Mouse (Mus musculus): ENCODE data around the gene Disc1. TPM values are rescaled to one million over a fixed set of nuclear protein-coding genes. Genes with fewer than 3 reads are reported as not detected.

Gene Disc1
- polyA plus RNA-seq, 1 experiment: 0.12 TPM

DNA sequence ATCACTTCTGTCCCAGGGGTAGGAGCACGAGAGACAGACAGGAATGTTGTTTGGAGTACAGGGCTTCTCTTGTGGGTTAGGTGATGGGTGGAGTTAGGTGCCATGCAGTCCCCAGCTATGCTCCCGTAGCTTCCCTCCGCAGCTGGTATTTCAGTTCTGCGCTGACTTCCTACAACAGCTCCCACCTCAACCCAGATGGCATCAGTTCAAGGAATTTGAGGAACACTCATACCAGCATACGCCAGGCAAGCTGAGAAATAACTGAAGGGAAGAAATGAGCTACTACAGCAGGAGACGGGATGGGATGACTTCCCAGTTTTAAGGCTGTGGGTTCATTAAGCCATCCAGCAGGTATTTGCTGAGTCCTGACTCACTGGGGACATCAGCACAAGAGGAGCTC, 76.8 kb downstream of the Disc1 start:
- Histone ChIP-seq H3ac (ENCODE audit: control insufficient read depth, insufficient read length, low read depth) (no peak overlapping the region), H3K79me3 (ENCODE audit: low read depth) (no peaks in the 10 kb centered on the region), H3K36me3 (ENCODE audit: control insufficient read depth, insufficient read depth) (no peaks in the 10 kb centered on the region), H3K27me3 (ENCODE audit: control insufficient read depth, insufficient read depth, insufficient read length) (peaks cover 44% of the 10 kb centered on the region), H3K79me2 (ENCODE audit: control insufficient read depth, insufficient read depth) (no peaks in the 10 kb centered on the region), H3K4me3 (ENCODE audit: insufficient read depth, poor library complexity, severe bottlenecking) (no peak overlapping the region)
- TF ChIP-seq MAX (IDR thresholded peaks at IDR 0.05) (no peak), MYOG (IDR thresholded peaks at IDR 0.05; ENCODE audit: control insufficient read depth, extremely low read depth, insufficient read length) (no peak), MYOD1 (IDR thresholded peaks at IDR 0.05; ENCODE audit: control insufficient read depth, insufficient read length, low read depth) (no peak), CEBPB (IDR thresholded peaks at IDR 0.05; ENCODE audit: low read depth) (no peak), USF1 (IDR thresholded peaks at IDR 0.05; ENCODE audit: low read depth) (no peak), CTCF (IDR thresholded peaks at IDR 0.05; ENCODE audit: control insufficient read depth, insufficient read depth, insufficient read length) (no peak), FOSL1 (IDR thresholded peaks at IDR 0.05; ENCODE audit: insufficient read depth, low read length, poor library complexity, severe bottlenecking) (no peak)

GRCm38 (mm10) chr8:125131265-125131664, 77.3 kb downstream of the Disc1 start:
- H3K4me3 ChIP-seq (ENCODE audit: insufficient read depth, poor library complexity, severe bottlenecking): no peak overlapping the region
- no peak overlapping the region for H3ac ChIP-seq (ENCODE audit: control insufficient read depth, insufficient read length, low read depth)
- TF ChIP-seq MYOG (IDR thresholded peaks at IDR 0.05; ENCODE audit: control insufficient read depth, extremely low read depth, insufficient read length) (no peak), FOSL1 (IDR thresholded peaks at IDR 0.05; ENCODE audit: insufficient read depth, low read length, poor library complexity, severe bottlenecking) (no peak), USF1 (IDR thresholded peaks at IDR 0.05; ENCODE audit: low read depth) (no peak), CTCF (IDR thresholded peaks at IDR 0.05; ENCODE audit: control insufficient read depth, insufficient read depth, insufficient read length) (no peak), MAX (IDR thresholded peaks at IDR 0.05) (no peak), MYOD1 (IDR thresholded peaks at IDR 0.05; ENCODE audit: control insufficient read depth, insufficient read length, low read depth) (no peak), CEBPB (IDR thresholded peaks at IDR 0.05; ENCODE audit: low read depth) (no peak)
- H3K79me2 ChIP-seq (ENCODE audit: control insufficient read depth, insufficient read depth): no peaks in the 10 kb centered on the region
- H3K79me3 ChIP-seq (ENCODE audit: low read depth): no peaks in the 10 kb centered on the region
- H3K36me3 ChIP-seq (ENCODE audit: control insufficient read depth, insufficient read depth): no peaks in the 10 kb centered on the region
- H3K27me3 ChIP-seq (ENCODE audit: control insufficient read depth, insufficient read depth, insufficient read length): peaks cover 44% of the 10 kb centered on the region

GRCm38 (mm10) chr8:125133685-125134114, 79.7 kb downstream of the Disc1 start:
- H3K36me3 ChIP-seq (ENCODE audit: control insufficient read depth, insufficient read depth): no peaks in the 10 kb centered on the region
- H3K79me2 ChIP-seq (ENCODE audit: control insufficient read depth, insufficient read depth): no peaks in the 10 kb centered on the region
- no peak for TF ChIP-seq MYOD1 (IDR thresholded peaks at IDR 0.05; ENCODE audit: control insufficient read depth, insufficient read length, low read depth)
- no peak for TF ChIP-seq MYOG (IDR thresholded peaks at IDR 0.05; ENCODE audit: control insufficient read depth, extremely low read depth, insufficient read length)
- no peak for TF ChIP-seq FOSL1 (IDR thresholded peaks at IDR 0.05; ENCODE audit: insufficient read depth, low read length, poor library complexity, severe bottlenecking)
- TF ChIP-seq MAX (IDR thresholded peaks at IDR 0.05): no peak
- TF ChIP-seq USF1 (IDR thresholded peaks at IDR 0.05; ENCODE audit: low read depth): no peak
- TF ChIP-seq CTCF (IDR thresholded peaks at IDR 0.05; ENCODE audit: control insufficient read depth, insufficient read depth, insufficient read length): no peak
- no peak for TF ChIP-seq CEBPB (IDR thresholded peaks at IDR 0.05; ENCODE audit: low read depth)
- H3K79me3 ChIP-seq (ENCODE audit: low read depth): no peaks in the 10 kb centered on the region
- no peak overlapping the region for H3ac ChIP-seq (ENCODE audit: control insufficient read depth, insufficient read length, low read depth)
- no peak overlapping the region for H3K4me3 ChIP-seq (ENCODE audit: insufficient read depth, poor library complexity, severe bottlenecking)
- peaks cover 51% of the 10 kb centered on the region for H3K27me3 ChIP-seq (ENCODE audit: control insufficient read depth, insufficient read depth, insufficient read length)

DNA sequence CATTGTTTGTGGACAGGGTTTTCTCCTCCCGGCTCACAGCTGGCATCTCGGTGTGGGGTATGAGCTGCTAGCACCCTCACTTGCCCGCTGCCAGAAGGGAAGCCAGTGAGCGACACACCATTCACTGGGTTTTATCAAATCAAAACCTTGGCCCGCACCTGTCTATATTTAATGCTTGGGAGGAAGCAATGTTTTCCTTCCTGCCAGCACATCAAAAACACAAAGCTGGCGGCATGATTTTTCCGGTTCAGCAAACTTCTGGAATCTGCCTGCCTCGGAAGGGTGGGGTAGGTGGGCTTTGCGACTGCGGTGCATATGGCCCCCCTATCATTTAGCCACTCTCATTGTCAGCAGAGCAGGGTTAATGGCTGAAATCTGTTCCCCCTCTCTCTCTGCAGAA, 80.9 kb downstream of the Disc1 start:
- H3ac ChIP-seq (ENCODE audit: control insufficient read depth, insufficient read length, low read depth): no peak overlapping the region
- TF ChIP-seq MYOD1 (IDR thresholded peaks at IDR 0.05; ENCODE audit: control insufficient read depth, insufficient read length, low read depth): no peak
- no peak for TF ChIP-seq MYOG (IDR thresholded peaks at IDR 0.05; ENCODE audit: control insufficient read depth, extremely low read depth, insufficient read length)
- TF ChIP-seq CTCF (IDR thresholded peaks at IDR 0.05; ENCODE audit: control insufficient read depth, insufficient read depth, insufficient read length): no peak
- H3K79me2 ChIP-seq (ENCODE audit: control insufficient read depth, insufficient read depth): no peaks in the 10 kb centered on the region
- no peaks in the 10 kb centered on the region for H3K36me3 ChIP-seq (ENCODE audit: control insufficient read depth, insufficient read depth)
- no peaks in the 10 kb centered on the region for H3K79me3 ChIP-seq (ENCODE audit: low read depth)
- H3K4me3 ChIP-seq (ENCODE audit: insufficient read depth, poor library complexity, severe bottlenecking): no peak overlapping the region
- H3K27me3 ChIP-seq (ENCODE audit: control insufficient read depth, insufficient read depth, insufficient read length): peaks cover 56% of the 10 kb centered on the region

- peaks cover 46% of the 10 kb centered on the region for H3K27me3 ChIP-seq (ENCODE audit: control insufficient read depth, insufficient read depth, insufficient read length)
- H3K79me2 ChIP-seq (ENCODE audit: control insufficient read depth, insufficient read depth): no peaks in the 10 kb centered on the region
- no peak for TF ChIP-seq CTCF (IDR thresholded peaks at IDR 0.05; ENCODE audit: control insufficient read depth, insufficient read depth, insufficient read length)
- TF ChIP-seq MAX (IDR thresholded peaks at IDR 0.05): no peak
- no peak for TF ChIP-seq CEBPB (IDR thresholded peaks at IDR 0.05; ENCODE audit: low read depth)
- TF ChIP-seq MYOD1 (IDR thresholded peaks at IDR 0.05; ENCODE audit: control insufficient read depth, insufficient read length, low read depth): no peak
- TF ChIP-seq USF1 (IDR thresholded peaks at IDR 0.05; ENCODE audit: low read depth): no peak
- no peak for TF ChIP-seq MYOG (IDR thresholded peaks at IDR 0.05; ENCODE audit: control insufficient read depth, extremely low read depth, insufficient read length)
- TF ChIP-seq FOSL1 (IDR thresholded peaks at IDR 0.05; ENCODE audit: insufficient read depth, low read length, poor library complexity, severe bottlenecking): no peak
- H3K4me3 ChIP-seq (ENCODE audit: insufficient read depth, poor library complexity, severe bottlenecking): no peak overlapping the region
- H3ac ChIP-seq (ENCODE audit: control insufficient read depth, insufficient read length, low read depth): no peak overlapping the region
- H3K79me3 ChIP-seq (ENCODE audit: low read depth): no peaks in the 10 kb centered on the region
- no peaks in the 10 kb centered on the region for H3K36me3 ChIP-seq (ENCODE audit: control insufficient read depth, insufficient read depth)
Measured at GRCm38 (mm10) chr8:125139689-125140150, 85.7 kb downstream of the Disc1 start.

DNA sequence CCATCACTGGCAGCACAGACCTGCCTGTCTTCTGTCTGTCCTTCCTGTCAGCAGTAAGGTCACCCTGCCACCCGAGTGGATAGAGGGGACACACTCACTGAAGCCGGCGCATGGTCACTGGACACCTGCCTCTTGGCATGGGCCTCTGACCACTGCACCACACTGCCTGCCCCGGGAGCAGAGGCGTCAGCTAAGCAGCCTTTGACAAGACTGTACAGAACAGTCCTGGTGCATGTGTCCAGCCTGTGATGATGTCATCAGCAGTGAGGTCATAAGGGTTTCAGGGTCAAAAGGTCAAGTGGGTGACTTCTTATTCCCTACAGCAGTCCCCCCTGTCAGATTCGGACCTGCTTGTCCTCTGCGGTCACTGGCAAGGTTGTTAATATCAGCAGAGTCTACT, 87.0 kb downstream of the Disc1 start:
- TF ChIP-seq MYOD1 (IDR thresholded peaks at IDR 0.05; ENCODE audit: control insufficient read depth, insufficient read length, low read depth) (no peak), MAX (IDR thresholded peaks at IDR 0.05) (no peak), CTCF (IDR thresholded peaks at IDR 0.05; ENCODE audit: control insufficient read depth, insufficient read depth, insufficient read length) (no peak), FOSL1 (IDR thresholded peaks at IDR 0.05; ENCODE audit: insufficient read depth, low read length, poor library complexity, severe bottlenecking) (no peak), USF1 (IDR thresholded peaks at IDR 0.05; ENCODE audit: low read depth) (no peak), MYOG (IDR thresholded peaks at IDR 0.05; ENCODE audit: control insufficient read depth, extremely low read depth, insufficient read length) (no peak), CEBPB (IDR thresholded peaks at IDR 0.05; ENCODE audit: low read depth) (no peak)
- Histone ChIP-seq H3K79me2 (ENCODE audit: control insufficient read depth, insufficient read depth) (no peaks in the 10 kb centered on the region), H3K27me3 (ENCODE audit: control insufficient read depth, insufficient read depth, insufficient read length) (peaks cover 39% of the 10 kb centered on the region), H3K4me3 (ENCODE audit: insufficient read depth, poor library complexity, severe bottlenecking) (no peak overlapping the region), H3K36me3 (ENCODE audit: control insufficient read depth, insufficient read depth) (no peaks in the 10 kb centered on the region), H3ac (ENCODE audit: control insufficient read depth, insufficient read length, low read depth) (no peak overlapping the region), H3K79me3 (ENCODE audit: low read depth) (no peaks in the 10 kb centered on the region)
